Mouse (Mus musculus) ovary, postnatal 14 days (tissue): ENCODE data around the gene Unk.

Source experiments
- DNase-seq: peaks from one replicate; pipeline ENCODE4 v3.0.0; 2022; ENCODE audit warnings: low spot score

The Unk gene

DNA sequence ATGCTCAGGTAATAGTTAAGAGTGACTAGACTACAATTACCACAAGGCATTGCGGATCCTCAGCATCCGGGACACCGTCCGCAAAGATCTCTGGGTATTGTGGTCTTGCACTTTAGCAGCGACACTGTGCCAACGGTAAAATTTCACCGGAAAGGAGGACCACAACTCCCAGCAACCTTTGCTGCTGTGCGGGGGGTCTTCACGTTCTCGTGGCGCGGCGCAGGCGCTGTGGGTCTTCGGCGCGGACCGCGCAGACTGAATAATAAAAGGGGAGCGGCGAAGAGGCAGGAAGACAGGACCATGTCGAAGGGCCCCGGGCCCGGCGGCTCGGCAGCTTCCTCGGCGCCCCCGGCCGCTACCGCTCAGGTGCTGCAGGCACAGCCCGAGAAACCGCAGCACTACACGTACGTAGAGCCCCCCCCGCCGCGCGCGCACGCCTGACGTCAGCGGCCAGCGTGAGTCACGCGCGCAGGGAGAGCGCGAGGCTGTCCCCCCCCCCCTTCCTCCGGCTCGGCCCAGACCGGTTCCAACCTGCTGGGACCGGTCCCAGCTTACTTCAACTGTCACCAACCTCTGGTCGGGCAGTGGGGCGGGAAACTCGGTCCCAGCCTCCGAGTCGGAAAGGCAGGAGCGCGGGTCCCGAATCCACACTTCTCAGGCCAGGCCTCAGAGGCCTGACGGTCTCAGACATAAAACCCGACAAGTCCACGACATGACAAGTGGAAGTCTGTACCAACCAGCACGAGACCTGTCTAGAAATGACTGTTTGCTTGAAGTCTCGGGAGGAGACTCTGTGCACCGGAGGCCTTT is at the start of gene Unk:
Unk (plus strand) TSS at position 235 of the 810 bp plus-strand sequence.
- peak; percentile 94 for DNase-seq

DNA sequence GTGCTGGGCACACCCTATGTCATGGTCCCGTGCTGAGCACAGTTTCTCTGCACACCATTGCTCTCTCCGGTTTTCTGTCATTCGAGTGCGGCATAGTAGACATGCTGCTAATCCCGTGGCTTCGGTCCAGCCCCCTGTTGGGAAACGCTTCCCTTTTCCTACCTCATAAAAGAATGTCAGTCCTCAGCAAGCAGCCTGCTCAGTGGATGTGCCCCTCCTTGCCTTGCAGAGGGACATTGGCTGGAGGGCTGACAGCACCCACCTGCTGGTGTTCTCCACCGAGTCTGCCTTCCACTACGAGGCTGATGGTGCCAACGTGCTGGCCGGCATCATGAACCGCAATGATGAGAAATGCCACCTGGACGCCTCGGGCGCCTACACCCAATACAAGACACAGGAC is 47.6 kb upstream of the Unk start:
- DNase-seq, result no peak

DNA sequence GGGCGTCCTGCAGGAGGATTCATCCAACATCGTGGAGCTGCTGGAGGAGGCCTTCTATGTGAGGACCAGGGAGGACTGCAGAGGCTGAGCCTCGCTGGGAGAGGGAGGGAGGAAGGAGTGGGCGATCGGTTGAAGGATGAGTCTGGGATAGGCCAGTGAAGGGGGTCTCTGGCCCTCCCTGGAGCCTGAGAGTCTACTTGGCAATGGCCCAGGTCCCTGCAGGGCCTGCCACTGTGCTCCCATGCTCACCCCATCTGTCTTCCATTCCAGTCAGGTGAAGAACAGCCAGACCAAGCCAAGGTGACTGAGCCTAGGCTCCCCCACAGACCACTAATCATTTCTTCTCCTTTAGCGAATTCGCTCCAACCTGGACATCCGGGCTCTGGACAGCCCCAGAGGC is 46.8 kb upstream of the Unk start:
- no peak for DNase-seq

DNA sequence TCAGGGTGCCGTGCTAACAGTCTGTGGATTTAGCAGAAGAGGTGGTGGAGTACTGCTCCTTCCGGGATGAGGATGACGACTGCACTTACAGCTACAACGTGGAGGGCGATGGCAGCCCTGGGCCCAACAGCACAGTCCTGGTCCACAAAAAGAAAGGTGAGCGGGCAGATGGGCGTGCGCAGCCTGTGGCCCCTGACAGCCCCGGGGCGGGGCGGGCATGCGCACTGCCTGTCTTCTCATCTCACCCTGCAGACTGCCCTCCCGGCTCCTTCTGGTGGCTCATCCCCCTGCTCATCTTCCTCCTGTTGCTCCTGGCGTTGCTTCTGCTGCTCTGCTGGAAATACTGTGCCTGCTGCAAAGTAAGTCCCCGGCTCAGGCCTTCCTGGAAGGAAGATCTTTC is 40.4 kb upstream of the Unk start:
- DNase-seq, result no peak

DNA sequence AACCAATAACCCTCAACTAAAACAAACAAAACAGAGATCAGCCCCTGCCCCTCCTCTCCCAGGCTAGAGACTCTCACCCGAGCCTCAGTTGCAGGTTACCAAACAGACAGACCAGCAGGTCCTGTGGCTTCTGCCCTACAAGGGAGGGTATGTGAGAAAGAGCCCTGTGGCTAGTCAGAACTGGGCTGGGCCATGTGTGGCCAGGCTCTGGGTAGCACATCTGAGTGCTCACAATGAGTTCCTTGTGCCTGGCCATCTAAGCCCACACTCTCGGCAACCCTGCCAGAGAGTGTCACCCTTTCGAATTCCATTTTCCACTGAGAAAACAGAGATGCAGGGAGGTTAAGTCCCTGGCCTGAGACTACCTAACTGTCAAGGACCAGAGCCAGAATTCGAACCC is 38.0 kb upstream of the Unk start:
- DNase-seq, result no peak

DNA sequence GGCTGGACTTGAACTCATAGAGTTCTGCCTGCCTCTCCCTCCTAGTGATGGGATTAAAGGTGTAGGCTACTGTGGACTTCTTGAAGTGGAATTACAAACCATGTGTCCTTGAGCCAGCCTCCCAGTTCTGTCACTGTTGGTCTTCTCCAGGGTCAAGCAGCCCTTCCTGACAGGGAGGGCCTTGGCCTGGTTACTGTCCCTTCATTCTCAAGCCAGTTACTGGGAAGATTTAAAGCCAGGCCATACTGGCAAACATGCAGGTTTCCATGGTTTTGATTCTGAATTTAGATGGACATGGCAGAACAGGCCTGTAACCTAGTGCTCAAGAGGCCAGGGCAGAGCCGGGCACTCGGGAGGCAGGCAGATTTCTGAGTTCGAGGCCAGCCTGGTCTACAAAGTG is 34.9 kb upstream of the Unk start:
- no peak for DNase-seq

DNA sequence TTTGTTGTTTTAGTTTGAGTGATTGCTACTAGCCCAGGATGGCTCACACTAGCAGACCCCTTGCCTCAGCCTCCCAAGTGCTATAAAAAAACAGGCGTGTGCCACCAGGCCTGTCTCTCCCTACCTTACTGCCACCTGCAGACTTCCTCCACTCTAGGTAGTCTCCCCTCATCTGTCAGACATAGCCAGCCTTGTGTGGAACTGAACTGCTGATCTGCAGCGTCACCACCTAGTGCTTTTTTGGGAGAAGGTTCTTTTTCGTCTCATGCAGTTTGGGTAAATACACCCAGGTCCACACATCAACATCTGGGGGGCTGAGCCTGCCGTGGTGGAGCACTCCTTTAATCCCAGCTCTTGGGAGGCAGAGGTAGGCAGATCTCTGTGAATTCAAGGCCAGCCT is 33.1 kb upstream of the Unk start:
- DNase-seq, result no peak

DNA sequence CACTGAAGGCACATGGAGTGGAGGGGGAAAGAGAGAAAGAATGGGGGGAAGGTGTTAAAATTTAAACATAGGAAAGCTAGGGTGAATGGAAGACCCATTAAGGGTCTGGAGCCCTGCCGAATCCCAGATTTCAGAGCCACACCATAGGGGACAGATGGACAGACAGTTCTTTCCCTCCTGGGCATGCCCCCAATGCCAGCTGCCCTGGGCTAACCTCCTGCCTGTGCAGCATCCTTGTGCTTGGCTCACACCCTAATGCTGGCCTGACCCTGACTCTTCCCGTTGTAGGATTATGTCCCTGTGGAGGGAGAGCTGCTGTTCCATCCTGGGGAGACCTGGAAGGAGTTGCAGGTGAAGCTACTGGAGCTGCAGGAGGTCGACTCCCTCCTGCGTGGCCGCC is 32.5 kb upstream of the Unk start:
- DNase-seq, result no peak

DNA sequence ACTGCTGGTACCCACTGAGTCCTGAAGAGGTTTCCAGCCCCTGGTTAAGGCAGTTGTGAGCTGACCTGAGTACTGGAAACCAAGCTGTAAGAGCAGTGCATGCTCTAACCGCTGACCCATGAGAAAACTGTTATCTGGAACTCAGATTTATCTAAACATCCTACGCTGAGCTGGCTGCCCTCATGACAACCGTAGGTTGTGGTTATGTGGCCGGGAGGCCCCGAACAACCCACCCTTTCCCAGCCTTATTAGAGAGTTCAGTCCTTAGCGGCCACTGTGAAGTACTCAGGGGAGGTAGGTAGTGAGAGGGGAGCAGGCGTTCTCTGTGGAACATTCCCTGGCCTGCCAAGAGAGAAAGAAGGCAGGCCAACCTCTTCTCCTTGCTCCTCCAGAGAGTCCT is 31.1 kb upstream of the Unk start:
- no peak for DNase-seq

DNA sequence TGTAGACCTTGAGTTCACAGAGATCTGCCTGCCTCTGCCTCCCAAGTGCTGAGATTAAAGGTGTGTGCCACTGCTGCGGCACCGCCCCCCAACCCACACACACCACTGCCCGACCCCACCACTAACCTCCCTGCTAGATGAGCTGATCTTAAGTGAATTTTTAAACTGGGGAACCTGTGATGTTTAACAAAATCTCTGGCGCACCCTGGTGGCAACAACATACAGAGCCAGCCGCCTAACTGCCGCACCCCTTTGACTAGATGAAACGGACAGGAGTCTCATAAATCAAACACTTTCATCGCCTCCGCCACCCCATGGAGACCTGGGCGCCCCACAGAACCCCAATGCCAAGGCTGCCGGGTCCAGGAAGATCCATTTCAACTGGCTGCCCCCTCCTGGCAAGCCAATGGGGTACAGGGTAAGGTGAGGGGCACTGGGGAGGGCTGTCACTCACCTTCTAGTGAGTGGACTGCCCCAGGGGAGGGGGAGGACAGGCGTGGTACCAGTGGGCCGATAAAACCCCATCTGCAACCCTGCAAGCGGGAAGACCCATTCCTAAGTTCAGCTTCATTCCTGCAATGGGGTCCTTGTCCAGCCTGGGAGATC is 30.5 kb upstream of the Unk start:
- peak; percentile 60 for DNase-seq

DNA sequence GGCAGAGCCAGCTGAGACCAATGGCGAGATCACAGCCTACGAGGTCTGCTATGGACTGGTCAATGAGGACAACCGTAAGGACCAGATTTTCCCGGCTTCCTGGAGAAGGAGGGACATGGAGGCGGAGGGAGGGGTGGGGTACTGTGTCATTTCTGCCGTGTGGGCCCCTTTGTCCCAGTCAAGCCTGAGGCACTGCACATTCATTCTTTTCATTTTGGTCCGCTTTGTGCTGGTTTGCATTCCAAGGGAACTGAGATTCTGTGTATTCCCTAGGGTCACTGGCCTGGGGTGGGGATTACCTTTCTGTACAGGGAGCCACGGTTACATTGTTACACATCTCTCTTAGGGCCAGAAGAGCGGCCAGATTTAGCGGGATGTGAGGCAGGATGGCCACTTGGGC is 29.5 kb upstream of the Unk start:
- no peak for DNase-seq

DNA sequence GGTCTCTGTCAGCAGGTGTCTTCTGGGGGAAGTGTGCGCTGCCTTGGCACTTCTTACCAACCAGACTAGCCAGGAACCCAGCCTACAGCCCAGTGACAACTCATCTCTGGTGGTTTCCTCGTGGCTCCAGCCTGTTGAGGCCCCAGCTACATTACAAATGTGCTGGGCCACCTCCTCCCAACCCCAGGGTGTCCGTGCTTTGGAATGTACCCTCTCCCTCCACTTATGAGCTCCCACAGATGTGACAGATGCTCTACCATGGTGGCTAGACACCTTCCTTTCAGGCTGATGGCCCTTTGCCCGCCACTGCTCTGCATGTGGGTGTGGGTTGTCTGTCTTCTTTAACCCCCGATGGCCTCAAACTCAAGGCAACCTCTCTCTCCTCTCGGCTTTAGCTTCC is 28.4 kb upstream of the Unk start:
- no peak for DNase-seq

DNA sequence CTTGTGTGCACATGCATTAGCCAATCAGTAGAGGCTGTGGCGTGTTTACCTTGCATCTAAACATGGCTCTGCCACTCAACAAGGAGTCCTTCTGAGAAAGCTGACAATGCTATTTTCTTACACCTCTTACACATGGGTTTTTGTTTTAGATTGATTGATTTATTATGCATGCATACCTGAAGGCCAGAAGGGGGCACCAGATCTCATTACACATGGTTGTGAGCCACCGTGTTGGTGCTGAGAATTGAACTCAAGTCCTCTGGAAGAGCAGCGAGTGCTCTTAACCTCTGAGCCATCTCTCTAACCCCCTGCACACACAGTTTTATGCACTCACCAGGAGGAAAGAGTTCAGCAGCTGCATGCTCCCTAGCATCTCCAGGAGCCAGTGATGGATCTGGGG is 27.2 kb upstream of the Unk start:
- DNase-seq, result no peak

DNA sequence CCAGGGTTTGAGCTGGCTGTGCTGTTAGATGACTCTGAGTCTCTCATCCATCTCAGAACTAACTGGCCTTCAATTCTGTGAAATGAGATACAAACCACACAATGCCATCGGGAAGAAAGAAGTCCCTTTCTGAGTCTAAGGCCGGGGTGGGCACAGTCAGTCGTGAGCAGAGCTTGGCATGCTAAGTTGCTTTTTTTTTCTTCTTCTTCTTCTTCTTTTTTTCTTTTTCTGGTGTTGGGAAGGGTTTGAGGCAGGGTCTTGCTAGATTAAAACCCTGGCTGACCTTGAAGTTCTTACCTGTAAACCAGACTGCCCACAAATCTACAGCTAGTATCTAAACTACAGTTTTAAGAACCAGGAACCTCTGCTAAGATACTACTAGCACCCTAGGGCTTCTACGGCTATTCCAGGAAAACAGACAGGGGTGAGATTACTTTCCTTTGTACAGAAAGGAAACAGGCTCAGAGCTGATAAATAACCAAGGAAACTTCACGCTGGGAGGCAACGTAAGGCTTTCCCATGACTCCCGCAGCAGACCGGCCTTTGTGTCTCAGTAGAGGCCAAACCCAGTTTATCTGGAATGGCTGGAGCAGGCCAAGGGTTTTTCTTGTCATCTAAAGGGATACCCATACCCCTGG is 25.8 kb upstream of the Unk start:
- no peak for DNase-seq

DNA sequence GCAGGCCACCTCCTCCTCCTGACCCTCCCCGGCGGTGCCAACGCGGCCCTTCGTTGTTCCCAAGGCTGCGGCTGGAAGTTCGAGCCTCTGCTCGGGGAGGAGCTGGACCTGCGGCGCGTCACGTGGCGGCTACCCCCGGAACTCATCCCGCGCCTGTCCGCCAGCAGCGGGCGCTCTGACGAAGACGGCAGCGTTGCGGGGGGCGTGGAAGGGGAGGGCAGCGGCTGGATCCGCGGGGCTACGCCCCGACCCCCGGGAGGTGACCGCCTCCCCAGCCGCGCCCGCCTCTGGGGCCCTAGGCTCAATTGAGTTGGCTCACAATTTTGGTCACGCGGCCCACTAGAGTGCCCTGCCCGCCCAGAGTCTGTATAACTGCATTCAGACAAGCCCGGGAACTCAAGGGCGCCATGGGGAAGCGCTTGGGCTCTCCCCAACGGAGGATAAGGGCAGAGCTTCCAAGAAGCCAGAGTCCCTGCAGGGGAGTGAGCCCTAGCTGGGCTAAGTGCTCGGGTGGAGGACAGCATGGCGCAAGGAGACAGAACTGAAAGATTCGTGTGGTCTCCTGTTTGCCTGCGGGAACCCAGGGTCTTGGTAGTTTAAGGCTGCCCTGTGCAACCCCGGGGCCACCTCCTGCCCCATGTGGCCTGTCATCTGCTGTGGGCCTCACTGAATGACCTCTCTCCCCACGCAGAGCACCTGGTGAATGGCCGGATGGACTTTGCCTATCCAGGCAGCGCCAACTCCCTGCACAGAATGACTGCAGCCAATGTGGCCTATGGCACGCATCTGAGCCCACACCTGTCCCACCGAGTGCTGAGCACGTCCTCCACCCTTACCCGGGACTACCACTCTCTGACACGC is 25.1 kb upstream of the Unk start:
- DNase-seq, result peak; percentile 78

DNA sequence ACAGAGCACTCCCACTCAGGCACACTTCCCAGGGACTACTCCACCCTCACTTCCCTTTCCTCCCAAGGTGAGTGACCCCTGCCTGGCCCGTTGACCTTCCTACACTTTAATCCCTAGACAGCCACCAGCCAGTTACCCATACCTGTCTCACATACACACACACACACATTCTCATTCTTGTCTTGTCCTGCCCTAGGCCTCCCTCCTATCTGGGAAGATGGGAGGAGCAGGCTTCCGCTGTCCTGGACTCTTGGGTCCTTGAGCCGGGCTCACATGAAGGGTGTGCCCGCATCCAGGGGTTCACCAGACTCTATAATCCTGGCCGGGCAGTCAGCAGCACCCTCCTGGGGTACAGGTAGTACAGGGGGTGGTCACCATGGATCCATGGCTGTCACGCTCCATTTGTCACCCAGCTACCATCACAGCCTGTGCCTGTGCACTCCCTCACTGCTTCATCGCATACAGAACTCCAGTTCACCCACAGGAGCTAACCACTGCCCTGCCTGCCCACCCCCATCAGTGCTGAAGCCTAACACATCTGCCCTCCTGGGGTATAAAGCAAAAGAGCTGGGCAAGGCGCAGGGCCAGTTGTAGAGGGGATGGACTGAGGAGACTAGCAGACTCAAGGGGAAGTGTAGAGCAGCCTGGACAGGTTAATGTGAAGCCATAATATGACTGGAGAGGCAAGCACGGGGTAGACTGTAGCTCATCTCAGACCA is 24.3 kb upstream of the Unk start:
- no peak for DNase-seq

DNA sequence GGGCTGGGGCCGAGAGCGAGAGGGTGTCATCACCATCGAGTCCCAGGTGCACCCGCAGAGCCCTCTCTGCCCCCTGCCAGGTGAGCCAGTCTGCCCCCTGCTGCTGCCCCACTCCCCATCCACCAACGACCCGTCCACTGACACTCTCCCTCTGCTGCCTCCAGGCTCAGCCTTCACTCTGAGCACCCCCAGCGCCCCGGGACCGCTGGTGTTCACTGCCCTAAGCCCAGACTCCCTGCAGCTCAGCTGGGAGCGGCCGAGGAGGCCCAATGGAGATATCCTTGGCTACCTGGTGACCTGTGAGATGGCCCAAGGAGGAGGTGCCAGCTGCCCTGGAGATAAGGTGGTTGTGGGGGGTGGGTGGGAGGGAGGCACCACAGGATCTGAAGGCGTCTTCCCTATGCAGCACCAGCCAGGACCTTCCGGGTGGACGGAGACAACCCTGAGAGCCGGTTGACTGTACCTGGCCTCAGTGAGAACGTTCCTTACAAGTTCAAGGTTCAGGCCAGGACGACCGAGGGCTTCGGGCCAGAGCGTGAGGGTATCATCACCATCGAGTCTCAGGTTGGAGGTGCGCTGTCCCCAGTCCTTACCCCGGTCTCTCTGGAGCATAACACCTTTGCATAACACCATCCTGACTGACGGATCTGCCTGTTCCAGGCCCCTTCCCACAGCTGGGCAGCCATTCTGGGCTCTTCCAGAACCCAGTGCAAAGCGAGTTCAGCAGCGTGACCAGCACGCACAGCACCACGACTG is 22.8 kb upstream of the Unk start:
- no peak for DNase-seq

DNA sequence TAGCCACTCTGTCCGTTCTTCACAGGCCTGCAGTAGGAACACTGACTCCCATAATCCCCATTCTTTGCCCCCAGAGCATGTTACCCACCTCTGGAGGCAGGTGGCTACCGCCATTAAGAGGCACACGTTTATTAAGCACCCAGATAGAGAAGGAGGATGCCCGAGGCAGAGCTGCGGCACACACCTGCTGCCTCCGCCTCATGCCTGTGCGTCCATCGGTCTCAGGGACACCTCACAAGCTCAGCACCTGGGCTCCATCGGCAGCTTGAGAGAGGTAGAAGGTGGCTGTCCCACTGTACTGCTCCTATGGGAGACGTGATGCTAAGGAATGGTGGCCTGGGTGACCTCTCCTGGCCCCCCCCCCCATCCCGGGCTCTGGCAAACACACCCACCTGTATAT is 21.7 kb upstream of the Unk start:
- no peak for DNase-seq

DNA sequence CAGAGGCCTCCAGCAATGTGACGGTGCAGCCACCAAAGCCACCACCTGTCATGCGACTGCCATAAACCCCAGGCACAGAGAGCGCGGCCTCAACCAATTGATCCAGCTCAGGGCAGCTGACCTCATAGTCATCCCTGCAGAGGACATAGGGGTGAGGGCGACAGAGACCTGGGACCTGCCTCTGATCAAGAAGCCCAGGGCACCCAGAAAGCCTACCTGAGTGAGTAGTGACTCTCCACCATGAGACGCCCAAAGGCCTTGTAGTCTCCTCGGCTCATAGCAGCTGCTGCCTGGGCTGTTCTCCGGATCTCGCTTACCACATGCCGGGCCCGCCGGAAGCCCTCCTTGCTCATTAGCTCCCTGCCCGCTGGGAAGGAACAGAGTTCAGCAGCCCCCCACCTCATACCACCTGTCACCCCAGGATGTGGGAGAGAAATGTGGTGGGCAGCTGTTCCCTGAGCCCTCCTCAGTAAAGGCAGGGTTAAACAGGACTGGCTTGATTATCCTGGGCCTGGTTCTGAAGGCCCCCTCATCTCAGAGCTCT is 21.2 kb upstream of the Unk start:
- no peak for DNase-seq

DNA sequence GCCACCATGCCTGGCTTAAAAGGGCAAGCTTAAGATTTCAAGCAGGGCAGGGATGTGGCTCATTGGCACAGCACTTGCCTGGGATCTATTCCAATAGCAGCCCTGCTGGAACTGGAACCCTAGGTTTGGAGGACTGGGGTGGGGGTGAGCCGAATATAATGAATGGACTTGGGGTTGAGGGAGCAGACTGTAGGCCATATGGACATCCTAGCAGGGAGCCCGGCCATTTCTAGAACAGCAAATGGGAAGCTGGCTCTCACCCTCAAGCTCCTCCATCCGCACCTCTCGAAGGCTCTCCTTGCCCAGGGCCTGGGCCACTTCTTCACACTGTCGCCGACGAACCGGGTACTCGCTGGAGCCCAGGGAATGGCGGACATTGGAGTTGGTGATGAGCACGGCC is 20.5 kb upstream of the Unk start:
- DNase-seq, result no peak

DNA sequence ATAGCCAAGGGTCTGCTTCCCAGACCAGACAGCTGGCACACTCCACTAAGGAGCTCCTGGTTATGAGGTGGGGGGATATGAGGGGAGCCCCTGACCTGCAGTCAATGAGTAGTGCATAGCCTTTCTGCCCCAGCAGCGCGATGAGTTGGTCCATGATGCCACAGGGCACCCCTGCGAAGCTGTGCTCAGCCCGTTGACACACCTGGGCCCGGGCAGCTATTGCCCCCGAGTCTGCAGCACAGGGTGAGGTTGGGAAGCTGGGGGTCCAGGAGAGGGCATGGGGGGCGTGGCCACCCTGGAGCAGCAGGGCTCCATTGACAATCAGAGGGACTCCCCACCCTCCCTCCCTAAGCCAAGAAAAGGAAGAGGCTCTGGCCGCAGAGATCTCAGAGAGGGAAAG is 20.0 kb upstream of the Unk start:
- no peak for DNase-seq
